Mouse (Mus musculus): ENCODE data around the gene Rap1gap.

The Rap1gap gene

DNA sequence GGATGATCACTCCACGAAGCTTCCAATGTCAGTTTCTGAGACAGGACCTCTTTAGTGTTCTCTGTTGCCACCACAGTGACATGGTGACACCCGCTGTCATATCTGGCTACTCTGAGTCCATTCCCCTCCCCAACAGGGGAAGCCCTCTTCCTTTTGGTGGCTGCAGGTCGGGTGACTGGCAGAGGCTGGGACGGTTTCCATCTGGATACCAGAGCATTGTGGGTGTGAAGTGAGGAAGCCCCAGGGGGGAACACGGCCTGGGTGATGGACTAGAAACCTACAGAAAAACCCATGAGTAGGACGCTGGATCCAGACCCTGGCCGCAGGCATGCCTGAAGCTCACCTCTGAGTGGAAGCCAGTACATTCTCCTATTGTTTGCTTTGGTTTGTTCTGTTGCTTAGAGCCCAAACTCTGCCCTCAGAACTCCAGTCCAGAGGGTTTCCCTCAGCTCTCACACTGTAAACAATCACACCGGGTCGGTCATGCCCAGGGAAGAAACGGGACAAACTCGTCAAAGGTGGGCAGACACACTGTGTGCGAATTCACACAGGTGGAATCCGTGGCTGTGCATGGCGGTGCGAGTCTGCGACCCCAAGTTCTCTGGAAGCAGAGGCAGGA is 108.0 kb downstream of the Rap1gap start:
- CTCF ChIA-PET = no interaction called here

- CTCF ChIA-PET = no interaction called here
Observed at GRCm38 (mm10) chr4:137773369-137773899, 108.9 kb downstream of the Rap1gap start.

DNA sequence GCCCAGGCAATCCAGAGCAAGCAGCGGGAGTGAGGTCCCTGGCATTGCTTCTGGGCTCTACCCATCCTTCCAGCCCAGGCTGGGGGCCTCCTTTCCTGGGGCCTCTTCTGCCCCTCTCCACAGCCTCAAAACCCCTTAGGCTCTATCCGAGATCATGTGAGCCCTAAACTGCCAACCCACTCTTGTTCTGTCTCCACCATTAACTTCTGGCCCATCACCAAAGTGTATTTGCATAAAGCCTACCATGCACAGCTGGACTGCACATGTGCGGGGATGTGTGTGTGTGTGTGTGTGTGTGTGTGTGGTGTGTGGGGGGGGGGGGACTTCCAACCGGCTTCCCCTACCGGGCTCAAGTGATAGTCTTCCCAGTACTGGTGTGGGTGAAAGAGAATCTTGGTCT is 109.5 kb downstream of the Rap1gap start:
- CTCF ChIA-PET = no interaction called here

DNA sequence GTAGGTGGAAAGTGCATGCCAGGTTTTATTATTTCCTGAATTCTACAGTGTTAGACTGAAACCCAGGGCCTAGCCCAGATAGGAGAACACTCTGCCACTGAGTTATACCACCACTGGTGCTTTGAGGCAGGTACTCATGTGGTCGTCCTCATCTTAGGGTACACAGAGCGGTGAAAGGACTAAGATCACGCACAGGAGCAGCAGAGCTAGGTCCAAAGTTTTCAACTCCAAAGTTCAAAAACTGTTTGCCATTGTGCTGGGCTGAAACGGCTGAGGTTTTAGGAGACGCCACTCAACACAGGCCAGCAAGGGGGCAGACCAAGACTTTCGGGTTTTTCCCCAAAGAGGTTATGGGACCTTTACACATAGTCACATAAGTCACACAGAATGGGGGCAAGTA is 110.0 kb downstream of the Rap1gap start:
- CTCF ChIA-PET = no interaction called here

DNA sequence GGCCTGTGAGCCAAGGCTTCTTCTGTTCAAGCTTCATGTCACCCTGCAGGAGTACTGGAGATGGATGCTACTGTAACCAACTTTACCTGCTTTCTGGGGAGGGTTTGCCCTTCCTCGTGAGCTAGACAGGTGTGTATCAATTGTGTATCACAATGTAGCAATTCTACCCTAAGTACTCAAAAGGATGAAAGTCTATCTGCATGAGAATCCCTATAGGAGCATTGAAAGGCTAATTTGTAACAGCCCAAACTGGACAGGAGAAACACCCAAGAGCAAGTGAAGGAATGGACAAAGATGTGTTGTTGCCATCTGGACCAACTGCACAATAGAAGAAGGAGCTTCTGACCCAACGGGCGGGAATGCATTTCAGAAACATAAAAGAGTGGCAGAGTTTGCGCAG is 113.3 kb downstream of the Rap1gap start:
- CTCF ChIA-PET = interaction anchor here (0.7 kb wide), 1 partner anchor 22 kb away, joined by 3 read pairs; no protein-coding TSS in a partner anchor

DNA sequence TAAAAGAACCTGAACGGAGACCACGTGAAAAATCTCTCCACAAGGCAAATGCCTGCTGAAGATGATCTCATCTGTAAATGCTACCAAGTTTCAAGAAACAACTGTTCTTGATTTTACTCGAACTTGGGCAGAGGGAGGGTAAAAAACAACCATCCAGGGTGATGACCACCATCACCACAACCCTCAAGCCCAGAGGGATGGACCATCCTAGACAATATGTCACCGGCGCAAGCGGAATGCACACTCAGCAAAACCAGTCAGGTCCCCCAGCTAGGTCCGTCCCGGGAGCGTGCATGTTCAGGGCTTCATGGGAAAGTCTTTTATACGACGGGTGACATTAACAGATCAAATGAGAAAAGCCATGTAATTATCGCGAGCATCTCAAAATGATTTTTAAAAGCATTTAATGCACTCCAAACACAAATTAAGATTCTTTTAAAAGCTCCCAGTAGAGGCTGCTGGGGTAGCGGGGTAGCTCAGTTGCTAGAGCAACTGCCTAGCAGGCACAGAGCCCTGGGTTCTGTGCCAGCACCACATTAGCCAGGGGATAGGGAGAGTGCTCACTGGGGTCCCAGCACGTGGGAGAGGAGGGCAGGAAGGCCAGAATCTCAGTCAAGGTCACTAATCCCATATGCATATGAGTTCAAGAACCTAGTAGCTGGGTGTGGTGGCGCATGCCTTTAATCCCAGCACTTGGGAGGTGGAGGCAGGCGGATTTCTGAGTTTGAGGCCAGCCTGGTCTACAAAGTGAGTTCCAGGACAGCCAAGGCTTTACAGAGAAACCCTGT is 114.1 kb downstream of the Rap1gap start:
- CTCF ChIA-PET = interaction anchor here (0.7 kb wide), 1 partner anchor 21 kb away, joined by 3 read pairs; no protein-coding TSS in a partner anchor

Measured in spleen, embryonic (tissue).